Mouse (Mus musculus) liver, postnatal 0 days (tissue): ENCODE measurements around the gene Mettl6. TPM values are rescaled to one million over a fixed set of nuclear protein-coding genes. Genes with fewer than 3 reads are reported as not detected.
A peak's percentile ranks its signal among the peaks of the same experiment; 100 is the strongest.

Source experiments
- ATAC-seq: fragments of 200-750 bp; cut with Nextera tagmentation; 2 replicates; pipeline ENCODE4 v1.8.0; 2017; ENCODE audit warnings: mild to moderate bottlenecking, moderate library complexity
- DNase-seq: peaks from one replicate; pipeline ENCODE4 v3.0.0-alpha.2; 2016
- H3K27ac ChIP-seq: fragments of 300-500 bp; sonication (generic); 2 replicates; pipeline ENCODE4 v1.5.1; 2014; ENCODE audit warnings: antibody characterized with exemption, moderate library complexity, mild to moderate bottlenecking, low read depth
- H3K27me3 ChIP-seq: fragments of 300-500 bp; sonication (generic); 2 replicates; pipeline ENCODE4 v1.6.1; 2014; ENCODE audit warnings: low read length, control low read depth, mixed read lengths; ENCODE audit not compliant: insufficient read depth
- H3K36me3 ChIP-seq: fragments of 300-500 bp; sonication (generic); replicated peaks from 2 replicates; pipeline ENCODE4 v1.6.1; 2014; ENCODE audit warnings: mild to moderate bottlenecking, control low read depth, low read length, moderate library complexity, mixed read lengths; ENCODE audit not compliant: insufficient read depth
- H3K4me1 ChIP-seq: fragments of 300-500 bp; sonication (generic); 2 replicates; pipeline ENCODE4 v1.6.1; 2014; ENCODE audit warnings: antibody characterized with exemption, mild to moderate bottlenecking, control low read depth; ENCODE audit not compliant: insufficient read depth
- H3K4me2 ChIP-seq: fragments of 300-500 bp; sonication (generic); 2 replicates; pipeline ENCODE4 v1.6.1; 2014; ENCODE audit warnings: low read depth, mild to moderate bottlenecking, low read length, moderate library complexity, mixed read lengths
- H3K4me3 ChIP-seq: fragments of 300-500 bp; sonication (generic); 2 replicates; pipeline ENCODE4 v1.5.1; 2014; ENCODE audit warnings: low read depth, low read length
- H3K9ac ChIP-seq: fragments of 300-500 bp; sonication (generic); replicated peaks from 2 replicates; pipeline ENCODE4 v1.6.1; 2014; ENCODE audit warnings: mild to moderate bottlenecking, moderate library complexity
- H3K9me3 ChIP-seq: fragments of 300-500 bp; sonication (generic); 2 replicates; pipeline ENCODE4 v1.6.1; 2016; ENCODE audit warnings: mild to moderate bottlenecking, control low read depth, low read length, mixed read lengths
- CTCF ChIP-seq: sonication (generic); IDR thresholded peaks from 2 replicates; pipeline ENCODE4 v1.5.1; 2016; ENCODE audit warnings: antibody characterized with exemption, low read depth
- EP300 ChIP-seq: IDR thresholded peaks from 2 replicates; pipeline ENCODE4 v1.6.1; 2016; ENCODE audit warnings: antibody characterized with exemption, low read depth, mild to moderate bottlenecking
- WGBS: fragments of 180-500 bp; shearing (Covaris S2); extraction: QIAGEN DNeasy Blood & Tissue Kit; methylation state at CpG from one replicate; pipeline ENCODE4 v1.1.7; 2014; ENCODE audit not compliant: insufficient replicate concordance; 5-methylcytosine and 5-hydroxymethylcytosine counted together
- polyA plus RNA-seq: library from polyadenylated mRNA; unstranded; fragments of >200 nt; fragmentation: Nextera tagmentation; extraction: Ambion mirVana; gene quantifications from 2 replicates; pipeline ENCODE4 v1.2.1, GENCODE M21; 2015

Gene Mettl6
- 23.6 and 26.1 TPM in 2 replicates for polyA plus RNA-seq

DNA sequence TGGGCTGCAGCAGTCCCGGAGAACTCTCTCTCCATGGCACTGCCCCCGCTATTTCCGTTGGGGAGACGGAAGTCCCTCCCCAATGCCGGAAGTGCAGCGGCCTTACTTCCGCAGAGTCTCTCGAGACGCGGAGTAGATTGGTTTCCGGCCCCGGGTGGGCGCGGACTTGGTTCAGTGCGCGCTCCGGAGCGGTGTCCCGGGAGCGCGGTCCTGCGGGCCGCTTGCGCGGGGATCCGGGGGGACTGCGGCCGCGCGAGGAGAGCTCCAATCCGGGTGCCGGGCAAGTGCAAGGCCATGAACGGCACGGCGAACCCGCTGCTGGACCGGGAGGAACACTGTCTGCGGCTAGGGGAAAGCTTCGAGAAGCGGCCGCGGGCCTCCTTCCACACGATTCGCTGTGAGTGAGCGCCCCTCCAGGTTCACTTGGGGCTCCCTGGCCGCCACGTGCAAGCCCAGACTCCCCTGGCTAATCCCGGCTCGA lies at the start of gene Mettl6:
Gene Mettl6 (minus strand): TSS at position 66 of the 481 bp plus-strand sequence.
- no peak for TF ChIP-seq EP300
- TF ChIP-seq CTCF: peak; percentile 2; the same call in 1 of the 2 replicates
- peaks cover 28% of the 10 kb centered on the region for H3K4me1 ChIP-seq
- peak; percentile 89 for ATAC-seq
- no peaks in the 10 kb centered on the region for H3K27me3 ChIP-seq
- H3K36me3 ChIP-seq: peaks cover 31% of the 10 kb centered on the region
- H3K9ac ChIP-seq: peak within 1 kb of the TSS; percentile 90
- DNase-seq: peak; percentile 94
- peak within 1 kb of the TSS; percentile 90 for H3K27ac ChIP-seq
- H3K4me2 ChIP-seq: peak within 1 kb of the TSS; percentile 78
- WGBS: 4% methylated on average over 41 of the region's 49 CpGs
- H3K4me3 ChIP-seq: peak within 1 kb of the TSS; percentile 84
- H3K9me3 ChIP-seq: no peaks in the 10 kb centered on the region

DNA sequence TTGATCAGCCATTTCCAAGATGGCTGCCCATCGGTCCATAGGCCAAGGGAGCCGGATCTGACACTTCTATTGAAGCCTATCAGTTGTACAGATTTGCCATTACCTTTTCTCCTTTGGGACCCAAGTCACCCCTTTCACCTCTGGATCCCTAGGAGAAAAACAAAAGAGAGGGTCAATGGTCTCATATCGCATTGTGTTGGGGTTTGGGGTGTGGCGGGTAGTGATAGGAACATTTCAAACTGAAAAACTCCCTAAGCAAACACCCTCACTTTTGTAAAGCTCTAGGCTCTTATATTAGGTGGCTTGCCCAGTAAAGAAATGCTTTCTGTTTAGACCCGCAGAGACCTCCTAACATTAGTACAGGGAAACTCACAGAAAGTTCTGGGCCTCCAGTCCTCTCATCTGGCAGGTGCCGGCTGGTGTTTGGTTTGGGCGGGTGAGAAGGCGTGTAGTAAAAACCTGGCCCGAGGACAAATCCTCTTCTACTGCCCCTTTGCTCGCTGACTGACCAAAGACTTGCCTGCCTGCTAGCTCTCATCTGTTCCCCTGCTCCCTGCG lies 49.1 kb upstream of the Mettl6 start:
- H3K4me1 ChIP-seq: no peaks in the 10 kb centered on the region
- H3K4me3 ChIP-seq: no peak overlapping the region
- H3K27me3 ChIP-seq: no peaks in the 10 kb centered on the region
- TF ChIP-seq EP300 (no peak), CTCF (no peak)
- no peak overlapping the region for H3K27ac ChIP-seq
- ATAC-seq: no peak
- no peak overlapping the region for H3K9ac ChIP-seq
- H3K9me3 ChIP-seq: no peaks in the 10 kb centered on the region
- no peaks in the 10 kb centered on the region for H3K36me3 ChIP-seq
- no peak overlapping the region for H3K4me2 ChIP-seq
- no peak for DNase-seq
- 77% methylated on average over 11 of the region's 11 CpGs for WGBS

DNA sequence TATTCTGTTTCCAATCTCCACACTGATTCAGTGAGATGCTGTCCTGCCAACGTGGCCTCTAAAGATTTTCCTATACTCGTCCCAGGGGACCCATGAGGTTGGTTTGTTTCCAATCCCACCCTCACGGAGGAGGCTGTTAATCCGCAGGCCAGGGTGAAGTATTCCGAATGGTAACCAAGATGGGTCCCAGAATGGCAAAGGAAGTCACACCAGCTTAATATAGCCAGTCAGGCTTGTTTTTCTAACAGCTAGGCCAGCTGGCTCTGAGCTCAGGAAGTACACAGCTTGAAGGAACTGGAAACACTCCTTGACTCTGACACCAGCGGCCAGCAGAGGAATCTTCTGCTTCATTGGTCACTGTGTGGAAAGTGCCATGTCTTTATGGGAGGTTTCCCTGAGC lies 42.5 kb upstream of the Mettl6 start:
- Histone ChIP-seq H3K4me1 (peaks cover 16% of the 10 kb centered on the region), H3K9me3 (no peaks in the 10 kb centered on the region), H3K27ac (peak overlapping the region; percentile 37; the same call in 1 of the 2 replicates), H3K36me3 (no peaks in the 10 kb centered on the region), H3K9ac (no peak overlapping the region), H3K4me3 (no peak overlapping the region), H3K4me2 (no peak overlapping the region), H3K27me3 (no peaks in the 10 kb centered on the region)
- TF ChIP-seq CTCF (no peak), EP300 (no peak)
- DNase-seq (peak; percentile 27), ATAC-seq (no peak)
- 52% methylated on average over 6 of the region's 6 CpGs for WGBS

DNA sequence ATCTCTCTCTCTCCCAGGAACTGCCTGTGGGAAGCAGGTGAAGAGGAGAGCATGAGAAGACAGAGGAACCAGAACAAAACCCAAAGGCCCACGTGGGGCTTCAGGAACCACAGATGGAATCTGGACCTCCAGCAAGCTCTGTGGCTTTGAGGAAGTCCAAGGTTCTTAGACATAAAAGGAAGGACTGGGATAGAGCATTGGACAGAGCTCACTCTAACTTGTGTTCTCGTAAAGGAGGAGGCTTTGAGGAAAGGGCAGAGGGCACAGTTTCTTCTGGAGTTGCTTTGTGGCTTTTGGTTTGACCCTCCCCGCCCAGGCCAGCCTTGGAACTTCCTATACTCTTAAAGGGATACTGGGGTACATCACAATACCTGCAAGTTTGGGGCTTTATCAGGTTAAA lies 37.8 kb upstream of the Mettl6 start:
- Histone ChIP-seq H3K36me3 (no peaks in the 10 kb centered on the region), H3K27ac (peak overlapping the region; percentile 76), H3K4me2 (no peak overlapping the region), H3K9ac (no peak overlapping the region), H3K4me3 (no peak overlapping the region), H3K9me3 (no peaks in the 10 kb centered on the region), H3K27me3 (no peaks in the 10 kb centered on the region), H3K4me1 (peaks cover 36% of the 10 kb centered on the region)
- 41% methylated on average over 3 of the region's 3 CpGs for WGBS
- no peak for ATAC-seq
- no peak for DNase-seq
- TF ChIP-seq EP300 (no peak), CTCF (no peak)

DNA sequence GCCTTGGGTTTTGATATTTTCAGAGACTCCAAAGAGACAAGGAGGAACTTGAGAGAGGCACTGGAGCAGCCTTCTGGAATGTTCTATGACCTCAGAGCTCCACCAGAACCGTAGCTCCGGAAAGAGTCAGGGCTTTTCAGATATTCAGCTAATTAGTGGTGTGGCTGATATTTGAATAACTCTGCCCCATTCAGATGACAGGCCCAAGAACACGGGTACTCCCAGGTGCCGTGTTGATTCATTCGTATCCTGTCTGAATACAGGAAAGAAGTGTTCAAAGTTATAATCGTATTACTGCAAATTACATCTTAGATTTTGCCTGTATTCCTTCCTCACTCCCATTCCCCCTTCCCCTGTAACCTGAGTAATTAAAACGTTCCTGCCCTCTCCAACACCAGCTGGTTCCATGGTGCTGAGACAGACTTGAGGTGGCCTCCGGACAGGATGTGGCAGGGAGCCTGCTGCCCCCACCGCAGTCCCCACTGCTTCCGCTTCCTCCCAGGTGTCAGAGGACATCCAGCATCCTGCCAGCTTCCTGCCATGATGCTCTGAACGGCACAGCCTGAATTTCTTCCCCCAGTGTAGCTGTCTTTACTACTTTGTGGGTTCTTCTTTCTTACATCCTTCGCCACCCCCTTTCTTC lies 36.8 kb upstream of the Mettl6 start:
- peaks cover 36% of the 10 kb centered on the region for H3K4me1 ChIP-seq
- H3K9ac ChIP-seq: no peak overlapping the region
- no peaks in the 10 kb centered on the region for H3K36me3 ChIP-seq
- TF ChIP-seq EP300 (no peak), CTCF (no peak)
- ATAC-seq (peak; percentile 66; the same call in 1 of the 2 replicates), DNase-seq (peak; percentile 70)
- H3K9me3 ChIP-seq: no peaks in the 10 kb centered on the region
- H3K4me3 ChIP-seq: no peak overlapping the region
- peak overlapping the region; percentile 76 for H3K27ac ChIP-seq
- 0 out of 2 replicates have a peak overlapping the region, but pooled peaks have one; percentile 20 for H3K4me2 ChIP-seq
- 24% methylated on average over 12 of the region's 12 CpGs for WGBS
- no peaks in the 10 kb centered on the region for H3K27me3 ChIP-seq

DNA sequence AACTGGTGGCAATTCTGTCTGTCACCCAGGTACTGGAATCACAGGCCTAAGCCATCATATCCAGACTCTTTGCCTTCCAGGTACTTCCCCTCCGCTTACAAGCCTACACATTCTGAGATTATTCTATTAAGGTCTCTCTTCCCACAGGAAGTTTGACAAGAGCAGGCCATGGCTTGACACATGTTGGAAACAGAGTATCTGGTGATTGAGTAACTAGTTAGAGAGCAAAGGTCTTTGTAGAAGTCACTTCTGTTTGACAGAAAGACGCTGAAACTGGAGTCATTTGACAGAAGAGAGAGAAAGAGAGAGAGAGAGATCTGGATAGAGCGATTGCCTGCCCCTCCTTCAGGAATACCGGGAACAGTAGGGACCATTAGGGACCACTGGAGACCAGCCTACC lies 36.0 kb upstream of the Mettl6 start:
- 45% methylated on average over 4 of the region's 4 CpGs for WGBS
- no peak for DNase-seq

More for the DNA sequence above, 36.0 kb upstream of the Mettl6 start:
- peak; percentile 61; the same call in 1 of the 2 replicates for ATAC-seq
- TF ChIP-seq CTCF: no peak
- TF ChIP-seq EP300: no peak
- no peaks in the 10 kb centered on the region for H3K36me3 ChIP-seq
- H3K27me3 ChIP-seq: no peaks in the 10 kb centered on the region
- H3K9me3 ChIP-seq: no peaks in the 10 kb centered on the region
- peaks cover 36% of the 10 kb centered on the region for H3K4me1 ChIP-seq
- no peak overlapping the region for H3K9ac ChIP-seq
- peak overlapping the region; percentile 76 for H3K27ac ChIP-seq
- H3K4me2 ChIP-seq: peak overlapping the region; percentile 20; the same call in 1 of the 2 replicates
- no peak overlapping the region for H3K4me3 ChIP-seq
